Mouse (Mus musculus) heart, embryonic 11.5 days (tissue): Measurements from ENCODE around the gene Ucp3. TPM values are rescaled to one million over a fixed set of nuclear protein-coding genes. Genes with fewer than 3 reads are reported as not detected.

Experiments
- ATAC-seq: fragments of 200-750 bp; cut with Nextera tagmentation; replicated peaks from 2 replicates; pipeline ENCODE4 v1.8.0; 2017; ENCODE audit warnings: moderate library complexity; ENCODE audit not compliant: insufficient number of reproducible peaks, low FRiP score, low TSS enrichment
- H3K27ac ChIP-seq: fragments of 300-500 bp; sonication (generic); 2 replicates; pipeline ENCODE4 v1.5.1; 2014; ENCODE audit warnings: mild to moderate bottlenecking, low read depth, low read length
- H3K27me3 ChIP-seq: fragments of 300-500 bp; sonication (generic); 2 replicates; pipeline ENCODE4 v1.6.1; 2014; ENCODE audit warnings: mild to moderate bottlenecking, low read length, mixed read lengths; ENCODE audit not compliant: control insufficient read depth, insufficient read depth
- H3K36me3 ChIP-seq: fragments of 300-500 bp; sonication (generic); 2 replicates; pipeline ENCODE4 v1.6.1; 2014; ENCODE audit warnings: mild to moderate bottlenecking, low read length, moderate library complexity, mixed read lengths; ENCODE audit not compliant: control insufficient read depth, insufficient read depth
- H3K4me1 ChIP-seq: fragments of 300-500 bp; sonication (generic); 2 replicates; pipeline ENCODE4 v1.6.1; 2014; ENCODE audit warnings: low read length; ENCODE audit not compliant: control insufficient read depth, insufficient read depth
- H3K4me2 ChIP-seq: fragments of 300-500 bp; sonication (generic); 2 replicates; pipeline ENCODE4 v1.6.1; 2014; ENCODE audit warnings: mild to moderate bottlenecking, moderate library complexity
- H3K4me3 ChIP-seq: fragments of 300-500 bp; sonication (generic); 2 replicates; pipeline ENCODE4 v1.5.1; 2014; ENCODE audit warnings: low read depth, low read length
- H3K9ac ChIP-seq: fragments of 300-500 bp; sonication (generic); 2 replicates; pipeline ENCODE4 v1.6.1; 2014; ENCODE audit warnings: mild to moderate bottlenecking, low read depth, low read length, moderate library complexity
- H3K9me3 ChIP-seq: fragments of 300-500 bp; sonication (generic); replicated peaks from 2 replicates; pipeline ENCODE4 v1.6.1; 2016; ENCODE audit warnings: low read length; ENCODE audit not compliant: control insufficient read depth
- WGBS: fragments of 180-500 bp; shearing (Covaris S2); extraction: QIAGEN DNeasy Blood & Tissue Kit; methylation state at CpG from one replicate; pipeline ENCODE4 v1.1.7; 2014; ENCODE audit not compliant: insufficient replicate concordance; 5-methylcytosine and 5-hydroxymethylcytosine counted together
- polyA plus RNA-seq: library from polyadenylated mRNA; unstranded; fragments of >200 nt; fragmentation: Nextera tagmentation; extraction: Ambion mirVana; gene quantifications from 2 replicates; pipeline ENCODE4 v1.2.1, GENCODE M21; 2014

The Ucp3 gene
- polyA plus RNA-seq, 1 experiment from 2014 or later: not detected

DNA sequence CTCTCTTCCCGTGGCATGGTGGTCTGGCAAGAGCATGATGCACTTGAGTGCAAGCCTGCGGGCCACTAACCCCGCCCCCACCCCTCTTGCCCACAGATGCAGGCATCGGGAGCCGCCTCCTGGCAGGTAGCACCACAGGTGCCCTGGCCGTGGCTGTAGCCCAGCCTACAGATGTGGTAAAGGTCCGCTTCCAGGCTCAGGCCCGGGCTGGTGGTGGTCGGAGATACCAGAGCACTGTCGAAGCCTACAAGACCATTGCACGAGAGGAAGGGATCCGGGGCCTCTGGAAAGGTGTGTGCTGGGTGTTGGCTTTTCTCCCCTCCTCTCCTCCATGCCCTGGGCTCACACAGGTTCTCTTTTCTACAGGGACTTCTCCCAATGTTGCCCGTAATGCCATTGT is 25.2 kb downstream of the Ucp3 start:
- H3K4me3 ChIP-seq: no peak overlapping the region
- no peaks in the 10 kb centered on the region for H3K27me3 ChIP-seq
- no peak for ATAC-seq
- no peaks in the 10 kb centered on the region for H3K9me3 ChIP-seq
- WGBS: 92% methylated on average over 13 of the region's 13 CpGs
- H3K27ac ChIP-seq: no peak overlapping the region
- no peak overlapping the region for H3K9ac ChIP-seq
- peaks cover 22% of the 10 kb centered on the region for H3K36me3 ChIP-seq
- H3K4me1 ChIP-seq: peaks cover 23% of the 10 kb centered on the region
- H3K4me2 ChIP-seq: no peak overlapping the region

DNA sequence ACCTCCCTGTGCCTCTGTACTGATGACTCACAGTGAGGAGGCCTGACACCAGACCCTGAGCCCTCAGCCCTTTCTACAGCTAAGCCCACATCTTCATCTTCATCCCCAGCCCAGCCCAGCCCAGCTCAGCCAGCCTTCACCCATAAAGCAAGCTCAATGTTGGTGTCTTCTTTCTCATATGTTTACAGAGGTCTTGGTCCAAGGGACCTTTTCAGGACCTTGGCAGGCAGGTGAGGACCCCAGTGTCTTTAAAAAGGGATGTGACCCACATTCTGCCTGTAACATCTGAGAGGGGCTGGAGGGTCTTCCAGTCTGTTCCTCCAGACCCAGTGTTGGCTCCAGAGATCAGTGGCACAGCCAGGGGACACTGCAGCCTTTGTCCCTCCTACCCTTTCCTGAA is 26.7 kb downstream of the Ucp3 start:
- no peak overlapping the region for H3K4me2 ChIP-seq
- H3K27ac ChIP-seq: no peak overlapping the region
- H3K9me3 ChIP-seq: no peaks in the 10 kb centered on the region
- no peak overlapping the region for H3K4me3 ChIP-seq
- no peaks in the 10 kb centered on the region for H3K27me3 ChIP-seq
- no peak for ATAC-seq
- H3K36me3 ChIP-seq: peaks cover 22% of the 10 kb centered on the region
- H3K9ac ChIP-seq: no peak overlapping the region
- H3K4me1 ChIP-seq: peaks cover 15% of the 10 kb centered on the region

DNA sequence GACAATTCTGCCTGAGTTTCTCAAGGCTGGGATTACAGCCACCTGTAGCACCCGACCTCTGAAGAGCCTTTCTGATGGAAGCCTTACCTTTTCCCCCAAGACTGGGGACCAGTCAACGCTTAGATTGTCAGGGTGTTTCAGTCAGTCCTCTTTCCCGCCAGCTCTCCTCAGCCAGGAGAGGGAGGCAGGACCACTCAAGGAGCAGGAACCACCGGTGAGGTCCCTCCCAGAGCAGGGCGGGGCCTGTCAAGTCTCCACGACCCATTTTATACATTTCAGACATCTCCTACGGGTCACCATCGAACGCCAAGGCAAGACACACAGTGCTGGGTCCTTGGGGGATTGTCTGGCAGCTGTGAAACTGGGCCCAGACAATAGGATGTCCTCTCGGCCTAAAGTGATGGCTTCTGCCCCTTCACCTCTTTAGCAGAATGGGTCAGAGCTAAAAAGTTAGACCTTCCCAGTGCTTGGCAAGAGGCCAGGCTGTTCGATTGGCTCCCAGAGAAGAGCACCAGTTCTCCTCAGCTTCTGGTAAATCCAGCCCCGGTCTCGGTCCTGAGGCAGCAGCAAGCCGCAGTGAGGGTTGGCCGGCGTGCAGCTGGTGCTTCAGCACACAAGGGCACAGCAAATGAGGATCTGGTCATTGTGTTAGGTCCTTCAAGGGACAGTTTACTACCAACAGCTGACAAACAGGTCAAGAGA is 27.6 kb downstream of the Ucp3 start:
- Histone ChIP-seq H3K4me3 (no peak overlapping the region), H3K4me1 (peaks cover 9% of the 10 kb centered on the region), H3K4me2 (no peak overlapping the region), H3K36me3 (peaks cover 22% of the 10 kb centered on the region), H3K27me3 (no peaks in the 10 kb centered on the region), H3K27ac (peak overlapping the region; percentile 55; the same call in 1 of the 2 replicates), H3K9ac (no peak overlapping the region), H3K9me3 (no peaks in the 10 kb centered on the region)
- WGBS: 69% methylated on average over 16 of the region's 16 CpGs
- no peak for ATAC-seq

DNA sequence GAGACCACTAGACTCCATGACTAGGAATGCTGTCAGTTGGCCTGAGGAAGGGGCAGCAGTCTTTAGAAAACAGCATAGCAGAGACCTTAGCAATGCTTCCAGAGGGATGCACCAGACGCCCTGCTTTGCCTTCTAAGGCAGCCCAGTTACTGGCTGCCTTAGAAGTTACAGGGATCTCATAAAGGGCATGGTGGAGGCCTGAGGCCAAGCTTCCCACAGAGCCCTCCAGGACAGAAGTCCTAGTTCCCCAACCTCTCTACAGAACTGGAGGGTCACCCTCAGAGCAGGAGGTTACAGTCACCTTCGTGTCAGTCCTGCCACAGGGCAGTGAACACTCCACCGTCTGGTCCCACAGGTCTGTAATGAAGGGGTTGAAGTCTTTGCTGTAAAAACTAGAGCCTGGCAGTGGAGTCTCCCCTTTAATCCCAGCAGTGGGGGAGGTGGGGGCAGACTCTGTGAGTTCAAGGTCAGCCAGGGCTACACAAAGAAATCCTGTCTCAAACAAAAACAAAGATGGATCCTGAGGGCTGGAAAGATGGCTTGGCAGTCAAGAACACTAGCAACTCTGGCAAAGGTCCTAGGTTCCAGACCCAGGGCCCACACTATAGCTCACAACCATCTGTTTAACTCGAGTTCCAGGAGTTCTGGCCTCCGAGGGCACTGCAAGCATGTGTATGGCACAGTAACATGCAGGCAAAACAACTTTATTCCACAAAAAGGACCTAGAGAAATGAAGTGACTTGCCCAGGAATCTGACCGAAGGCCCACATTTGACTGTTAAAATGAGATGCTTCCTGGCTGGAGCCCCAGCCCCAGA is 28.4 kb downstream of the Ucp3 start:
- H3K36me3 ChIP-seq: peaks cover 22% of the 10 kb centered on the region
- 67% methylated on average over 6 of the region's 6 CpGs for WGBS
- no peaks in the 10 kb centered on the region for H3K27me3 ChIP-seq
- no peak overlapping the region for H3K4me2 ChIP-seq
- no peak overlapping the region for H3K4me3 ChIP-seq
- peaks cover 1% of the 10 kb centered on the region for H3K4me1 ChIP-seq
- ATAC-seq: no peak
- H3K9me3 ChIP-seq: no peaks in the 10 kb centered on the region
- 0 out of 2 replicates have a peak overlapping the region, but pooled peaks have one; percentile 22 for H3K9ac ChIP-seq
- H3K27ac ChIP-seq: no peak overlapping the region

DNA sequence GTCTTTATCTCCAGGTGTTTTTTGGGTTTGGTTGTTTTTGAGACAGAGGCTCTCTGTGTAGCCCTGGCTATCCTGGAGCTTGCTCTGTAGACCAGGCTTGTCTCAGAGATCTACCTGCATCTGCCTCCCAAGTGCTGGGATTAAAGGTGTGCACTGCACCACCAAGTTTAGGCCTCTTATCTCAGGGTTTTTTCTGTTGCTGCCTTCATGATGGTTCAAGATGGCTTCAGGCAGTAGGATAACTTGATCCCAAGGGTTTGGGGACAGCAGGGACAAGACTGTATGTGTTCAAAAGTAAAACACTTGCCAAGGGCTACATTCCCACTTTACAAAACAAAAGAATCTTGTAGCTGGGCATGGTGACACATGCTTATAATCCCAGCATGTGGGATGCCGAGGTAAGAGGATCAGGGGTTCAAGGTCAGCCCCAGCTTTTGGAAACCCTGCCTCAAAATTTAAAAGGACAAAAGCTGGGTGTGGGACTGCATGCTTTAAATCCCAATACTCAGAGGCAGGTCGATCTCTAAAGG is 29.1 kb downstream of the Ucp3 start:
- Histone ChIP-seq H3K27ac (no peak overlapping the region), H3K9ac (no peak overlapping the region), H3K36me3 (peaks cover 20% of the 10 kb centered on the region), H3K4me1 (no peaks in the 10 kb centered on the region; the same call in 1 of the 2 replicates), H3K4me2 (no peak overlapping the region), H3K9me3 (no peaks in the 10 kb centered on the region), H3K4me3 (no peak overlapping the region), H3K27me3 (no peaks in the 10 kb centered on the region)
- no peak for ATAC-seq
- WGBS: 66% methylated on average over 2 of the region's 2 CpGs

DNA sequence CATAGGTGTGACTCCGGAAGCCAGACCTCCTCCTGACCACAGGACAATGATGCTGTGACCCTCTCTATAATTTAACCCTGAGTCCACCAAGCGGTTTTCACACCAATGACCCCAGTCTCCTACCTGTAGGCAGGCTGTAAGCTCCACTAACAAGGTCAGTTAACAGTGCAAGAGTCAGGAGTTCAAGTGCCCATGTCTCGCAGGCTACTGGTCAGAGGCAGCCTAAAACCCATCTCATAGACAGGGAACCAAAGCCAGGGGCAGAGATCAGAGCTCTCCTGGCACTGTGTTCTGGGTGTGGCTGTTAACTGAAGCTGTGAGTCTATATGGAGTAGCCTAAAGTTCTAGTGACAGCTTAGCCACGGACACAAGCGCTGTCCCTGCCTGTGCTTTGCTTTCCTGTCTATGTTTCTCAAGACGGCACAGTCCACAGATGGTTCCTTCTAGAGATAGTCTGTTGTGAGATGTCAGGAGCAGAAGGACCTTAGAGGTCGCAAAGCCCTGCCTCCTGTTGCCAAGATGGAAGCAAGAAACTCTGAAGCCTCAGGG is 29.7 kb downstream of the Ucp3 start:
- Histone ChIP-seq H3K36me3 (peaks cover 17% of the 10 kb centered on the region), H3K4me1 (no peaks in the 10 kb centered on the region; the same call in 1 of the 2 replicates)
- no peak for ATAC-seq

DNA sequence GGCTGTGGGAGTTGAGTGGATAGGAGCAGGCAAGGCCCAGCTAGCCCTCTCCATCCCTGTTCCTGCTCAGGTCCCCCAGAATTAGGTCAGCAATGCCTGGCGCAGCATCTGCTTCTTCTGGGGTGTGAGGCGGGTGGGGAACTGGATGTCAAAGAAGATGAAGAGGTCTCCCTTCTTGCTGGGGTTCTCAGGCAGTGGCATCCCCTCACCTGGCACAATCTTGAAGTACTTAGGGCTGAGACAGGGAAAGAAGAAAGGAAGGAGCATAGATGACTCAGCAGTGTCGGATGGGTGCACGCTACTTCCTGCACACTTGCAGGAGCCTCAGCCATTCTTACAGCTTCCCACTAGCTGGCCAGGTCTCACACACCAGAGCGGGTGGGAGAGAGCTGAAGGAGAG is 30.3 kb downstream of the Ucp3 start:
- H3K4me1 ChIP-seq: no peaks in the 10 kb centered on the region; the same call in 1 of the 2 replicates
- no peaks in the 10 kb centered on the region for H3K9me3 ChIP-seq
- H3K27me3 ChIP-seq: no peaks in the 10 kb centered on the region
- peaks cover 11% of the 10 kb centered on the region for H3K36me3 ChIP-seq
- no peak overlapping the region for H3K4me3 ChIP-seq
- 80% methylated on average over 5 of the region's 5 CpGs for WGBS
- no peak overlapping the region for H3K4me2 ChIP-seq
- H3K27ac ChIP-seq: no peak overlapping the region
- no peak overlapping the region for H3K9ac ChIP-seq
- ATAC-seq: no peak

More for the DNA sequence above, 29.7 kb downstream of the Ucp3 start:
- no peak overlapping the region for H3K4me3 ChIP-seq
- H3K27ac ChIP-seq: no peak overlapping the region
- H3K4me2 ChIP-seq: no peak overlapping the region
- no peaks in the 10 kb centered on the region for H3K27me3 ChIP-seq
- WGBS: 75% methylated on average over 7 of the region's 7 CpGs
- H3K9me3 ChIP-seq: no peaks in the 10 kb centered on the region
- no peak overlapping the region for H3K9ac ChIP-seq

DNA sequence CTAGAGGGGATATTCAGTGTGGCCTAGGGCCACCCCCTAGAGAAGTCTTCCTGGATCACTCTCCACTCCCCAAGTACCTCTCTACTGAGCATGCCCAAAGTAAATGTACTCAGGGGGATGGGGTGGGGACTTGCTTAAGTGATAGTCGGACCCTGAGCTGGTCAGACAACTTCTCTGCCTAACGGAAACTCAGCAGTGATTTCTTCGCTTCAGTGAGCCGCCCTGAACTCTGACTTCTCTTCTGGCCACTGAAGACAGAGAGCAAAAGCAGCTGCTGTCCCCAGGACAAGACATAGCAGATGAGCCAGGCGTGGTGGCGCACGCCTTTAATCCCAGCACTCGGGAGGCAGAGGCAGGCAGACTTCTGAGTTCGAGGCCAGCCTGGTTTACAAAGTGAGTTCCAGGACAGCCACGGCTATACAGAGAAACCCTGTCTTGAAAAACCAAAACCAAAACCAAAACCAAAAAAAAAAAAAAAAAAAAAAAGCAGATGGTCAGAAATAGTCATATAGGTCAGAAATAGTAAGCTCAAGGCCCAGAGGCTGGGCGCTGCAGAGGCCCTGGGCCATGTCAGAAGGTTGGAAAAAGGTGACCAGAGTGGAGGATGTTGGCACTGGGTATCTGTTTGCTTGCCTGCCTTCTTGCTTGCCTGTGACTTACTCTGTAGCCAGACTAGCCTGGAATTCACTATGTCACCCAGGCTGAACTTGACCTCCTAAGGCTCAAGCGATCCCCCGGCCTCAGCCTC is 32.1 kb downstream of the Ucp3 start:
- Histone ChIP-seq H3K9ac (no peak overlapping the region), H3K9me3 (no peaks in the 10 kb centered on the region), H3K4me1 (no peaks in the 10 kb centered on the region; the same call in 1 of the 2 replicates), H3K36me3 (peaks cover 3% of the 10 kb centered on the region), H3K4me3 (no peak overlapping the region), H3K4me2 (no peak overlapping the region), H3K27me3 (no peaks in the 10 kb centered on the region), H3K27ac (no peak overlapping the region)
- WGBS: 83% methylated on average over 13 of the region's 13 CpGs
- no peak for ATAC-seq
